Mouse (Mus musculus): ENCODE measurements around the gene Lrrc1.

Gene Lrrc1

GRCm38 (mm10) chr9:77420200-77420585 lies 124.5 kb downstream of the Lrrc1 start:
- DNase-seq = no peak

- DNase-seq = no peak
Measured at GRCm38 (mm10) chr9:77419501-77420199, 125.0 kb downstream of the Lrrc1 start.

GRCm38 (mm10) chr9:77418800-77419199 lies 125.9 kb downstream of the Lrrc1 start:
- no peak for DNase-seq

GRCm38 (mm10) chr9:77416486-77416885 lies 128.2 kb downstream of the Lrrc1 start:
- DNase-seq = no peak

- no peak for DNase-seq
Measured at GRCm38 (mm10) chr9:77416002-77416401, 128.7 kb downstream of the Lrrc1 start.

GRCm38 (mm10) chr9:77411830-77412425 lies 132.7 kb downstream of the Lrrc1 start:
- DNase-seq = no peak

- DNase-seq = no peak
Measured at GRCm38 (mm10) chr9:77410968-77411367, 133.7 kb downstream of the Lrrc1 start.

GRCm38 (mm10) chr9:77410524-77410923 lies 134.1 kb downstream of the Lrrc1 start:
- DNase-seq = no peak

GRCm38 (mm10) chr9:77408053-77408603 lies 136.5 kb downstream of the Lrrc1 start:
- no peak for DNase-seq

- peak; percentile 46 to 64 for DNase-seq
Measured at GRCm38 (mm10) chr9:77406906-77407305, 137.8 kb downstream of the Lrrc1 start.

GRCm38 (mm10) chr9:77404458-77404857 lies 140.2 kb downstream of the Lrrc1 start:
- no peak for DNase-seq

GRCm38 (mm10) chr9:77403961-77404360 lies 140.7 kb downstream of the Lrrc1 start:
- no peak for DNase-seq

GRCm38 (mm10) chr9:77402971-77403370 lies 141.7 kb downstream of the Lrrc1 start:
- DNase-seq = no peak

- DNase-seq = no peak
Measured at GRCm38 (mm10) chr9:77399801-77400200, 144.9 kb downstream of the Lrrc1 start.

GRCm38 (mm10) chr9:77398856-77399631 lies 145.6 kb downstream of the Lrrc1 start:
- no peak for DNase-seq

- DNase-seq = no peak
Measured at GRCm38 (mm10) chr9:77397027-77397426, 147.6 kb downstream of the Lrrc1 start.

GRCm38 (mm10) chr9:77391248-77391647 lies 153.4 kb downstream of the Lrrc1 start:
- DNase-seq = no peak

- no peak for DNase-seq
Measured at GRCm38 (mm10) chr9:77388956-77389355, 155.7 kb downstream of the Lrrc1 start.

- no peak for DNase-seq
Measured at GRCm38 (mm10) chr9:77386751-77387150, 157.9 kb downstream of the Lrrc1 start.

- DNase-seq = no peak
Measured at GRCm38 (mm10) chr9:77385611-77386010, 159.1 kb downstream of the Lrrc1 start.

GRCm38 (mm10) chr9:77384651-77385050 lies 160.0 kb downstream of the Lrrc1 start:
- DNase-seq = no peak

GRCm38 (mm10) chr9:77383951-77384350 lies 160.7 kb downstream of the Lrrc1 start:
- no peak for DNase-seq

- no peak for DNase-seq
Measured at GRCm38 (mm10) chr9:77382514-77382913, 162.2 kb downstream of the Lrrc1 start.

GRCm38 (mm10) chr9:77381565-77381964 lies 163.1 kb downstream of the Lrrc1 start:
- DNase-seq = peak; percentile 54 to 64

All from lung, adult 18-20 months (tissue).